Mouse (Mus musculus) frontal cortex, postnatal 36 days (tissue): Measurements from ENCODE around the gene Sema4c.

Experiments
- DNase-seq, 2 experiments: peaks; one replicate each; pipeline ENCODE4 v3.0.0; 2022; ENCODE audit warnings: low spot score in 2 of 2

The Sema4c gene

GRCm38 (mm10) chr1:36535477-36536396, 22.4 kb downstream of the Sema4c start:
- DNase-seq = no peak

GRCm38 (mm10) chr1:36534595-36535058, 23.5 kb downstream of the Sema4c start:
- no peak for DNase-seq

- DNase-seq = no peak
These were observed 24.6 kb downstream of the Sema4c start for GRCm38 (mm10) chr1:36533546-36533945.

GRCm38 (mm10) chr1:36531461-36531860, 26.7 kb downstream of the Sema4c start:
- DNase-seq = no peak

- DNase-seq = no peak
These were observed 27.2 kb downstream of the Sema4c start for GRCm38 (mm10) chr1:36530962-36531361.

GRCm38 (mm10) chr1:36530485-36530884, 27.7 kb downstream of the Sema4c start:
- DNase-seq = no peak

- DNase-seq = no peak
These were observed 28.3 kb downstream of the Sema4c start for GRCm38 (mm10) chr1:36529875-36530274.

- no peak for DNase-seq
These were observed 28.9 kb downstream of the Sema4c start for GRCm38 (mm10) chr1:36529274-36529673.

GRCm38 (mm10) chr1:36528351-36528750, 29.8 kb downstream of the Sema4c start:
- DNase-seq = no peak

GRCm38 (mm10) chr1:36526903-36527302, 31.2 kb downstream of the Sema4c start:
- DNase-seq = no peak

GRCm38 (mm10) chr1:36525774-36526173, 32.4 kb downstream of the Sema4c start:
- DNase-seq = no peak

GRCm38 (mm10) chr1:36524058-36524457, 34.1 kb downstream of the Sema4c start:
- DNase-seq = no peak

- DNase-seq = no peak
These were observed 34.7 kb downstream of the Sema4c start for GRCm38 (mm10) chr1:36523332-36524013.

- no peak for DNase-seq
These were observed 35.9 kb downstream of the Sema4c start for GRCm38 (mm10) chr1:36522210-36522609.

GRCm38 (mm10) chr1:36519626-36520025, 38.5 kb downstream of the Sema4c start:
- no peak for DNase-seq

GRCm38 (mm10) chr1:36518259-36518658, 39.9 kb downstream of the Sema4c start:
- no peak for DNase-seq

- DNase-seq = no peak
These were observed 44.4 kb downstream of the Sema4c start for GRCm38 (mm10) chr1:36513718-36514117.

GRCm38 (mm10) chr1:36513310-36513709, 44.8 kb downstream of the Sema4c start:
- peak in 1 of 2 experiments; percentile 39 for DNase-seq

- DNase-seq = no peak
These were observed 45.2 kb downstream of the Sema4c start for GRCm38 (mm10) chr1:36512966-36513280.

GRCm38 (mm10) chr1:36512089-36512965, 45.8 kb downstream of the Sema4c start:
- peak; percentile 53 to 55 for DNase-seq

- DNase-seq = peak; percentile 99
These were observed 46.7 kb downstream of the Sema4c start, which contains the start of gene Cnnm3 for GRCm38 (mm10) chr1:36511289-36512021. TSS of gene Cnnm3 (plus strand) at chr1:36511867.
